Mouse (Mus musculus) heart, embryonic 10.5 days (tissue): ENCODE measurements around the gene Stx18. TPM values are rescaled to one million over a fixed set of nuclear protein-coding genes. Genes with fewer than 3 reads are reported as not detected.

ENCODE experiments used
- DNase-seq: peaks from one replicate; pipeline ENCODE4 v3.0.0-alpha.2; 2017; ENCODE audit warnings: low spot score
- H3K27ac ChIP-seq: fragments of 300-500 bp; sonication (generic); 2 replicates; pipeline ENCODE4 v1.5.1; 2016; ENCODE audit warnings: mild to moderate bottlenecking
- H3K27me3 ChIP-seq: fragments of 300-500 bp; sonication (generic); 2 replicates; pipeline ENCODE4 v1.6.1; 2016; ENCODE audit warnings: mild to moderate bottlenecking; ENCODE audit not compliant: poor library complexity, insufficient read depth, severe bottlenecking
- H3K36me3 ChIP-seq: fragments of 300-500 bp; sonication (generic); 2 replicates; pipeline ENCODE4 v1.6.1; 2016; ENCODE audit warnings: mild to moderate bottlenecking, moderate library complexity
- H3K4me1 ChIP-seq: fragments of 300-500 bp; sonication (generic); 2 replicates; pipeline ENCODE4 v1.6.1; 2016; ENCODE audit warnings: mild to moderate bottlenecking
- H3K4me3 ChIP-seq: fragments of 300-500 bp; sonication (generic); 2 replicates; pipeline ENCODE4 v1.5.1; 2016; ENCODE audit warnings: mild to moderate bottlenecking, moderate library complexity
- H3K9me3 ChIP-seq: fragments of 300-500 bp; sonication (generic); 2 replicates; pipeline ENCODE4 v1.6.1; 2016; ENCODE audit warnings: mild to moderate bottlenecking, moderate library complexity
- WGBS: fragments of 180-500 bp; shearing (Covaris S2); methylation state at CpG from one replicate; pipeline ENCODE4 v1.1.7; 2016; 5-methylcytosine and 5-hydroxymethylcytosine counted together
- polyA plus RNA-seq: library from polyadenylated mRNA; unstranded; fragments of >200 nt; fragmentation: Nextera tagmentation; extraction: Ambion mirVana; gene quantifications from 2 replicates; pipeline ENCODE4 v1.2.1, GENCODE M21; 2016

The Stx18 gene
- polyA plus RNA-seq, 1 experiment from 2014 or later: 43.0 TPM

DNA sequence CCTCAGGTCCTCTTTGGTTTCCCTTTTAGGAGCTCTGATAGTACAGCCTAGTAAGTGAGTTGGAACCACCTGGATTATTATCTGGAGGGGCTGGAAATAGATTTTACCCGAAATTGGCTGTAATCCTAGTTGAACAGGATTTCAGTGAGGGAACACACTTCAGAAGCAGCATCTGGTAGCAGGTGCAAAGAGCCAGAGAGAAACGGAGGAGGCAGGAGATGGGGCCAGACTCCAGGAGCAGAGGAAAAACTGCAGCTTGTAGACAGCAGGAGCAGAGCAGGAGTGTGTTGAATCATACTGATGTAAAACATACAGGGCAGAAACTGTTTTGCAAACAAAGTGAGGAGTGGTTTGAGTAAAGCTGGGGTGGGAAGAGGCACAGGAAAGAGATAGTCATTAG, 6.4 kb downstream of the Stx18 start:
- Histone ChIP-seq H3K4me3 (no peak overlapping the region), H3K9me3 (no peaks in the 10 kb centered on the region), H3K27me3 (no peaks in the 10 kb centered on the region), H3K4me1 (peaks cover 4% of the 10 kb centered on the region), H3K27ac (no peak overlapping the region), H3K36me3 (peaks cover 8% of the 10 kb centered on the region; the same call in 1 of the 2 replicates)
- 64% methylated on average over 2 of the region's 2 CpGs for WGBS
- DNase-seq: no peak

DNA sequence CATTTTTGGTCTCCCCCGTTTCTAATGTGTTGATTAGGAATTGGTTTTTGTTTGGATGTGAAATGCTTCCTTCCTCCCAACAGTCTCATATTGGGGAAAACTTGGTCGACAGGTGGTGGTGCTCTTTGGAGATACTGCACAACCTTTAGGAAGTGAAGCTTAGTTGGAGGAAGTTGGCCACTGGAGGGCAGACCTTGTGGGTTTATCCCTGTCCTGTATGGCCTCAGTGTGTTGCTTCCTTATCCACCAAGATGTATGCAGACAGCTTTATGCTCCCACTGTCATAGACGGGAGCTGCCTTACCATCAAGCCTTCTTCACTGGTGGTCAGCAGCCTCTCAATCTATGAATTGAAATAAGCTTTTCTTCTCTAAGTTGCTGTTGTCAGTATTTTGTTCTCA, 9.6 kb downstream of the Stx18 start:
- Histone ChIP-seq H3K4me1 (0 out of 2 replicates have a peak, but pooled peaks cover under 1% of the 10 kb centered on the region), H3K27ac (no peak overlapping the region), H3K27me3 (no peaks in the 10 kb centered on the region), H3K4me3 (no peak overlapping the region), H3K36me3 (peaks cover 6% of the 10 kb centered on the region; the same call in 1 of the 2 replicates), H3K9me3 (no peaks in the 10 kb centered on the region)
- DNase-seq: no peak
- WGBS: 45% methylated on average over 3 of the region's 3 CpGs

DNA sequence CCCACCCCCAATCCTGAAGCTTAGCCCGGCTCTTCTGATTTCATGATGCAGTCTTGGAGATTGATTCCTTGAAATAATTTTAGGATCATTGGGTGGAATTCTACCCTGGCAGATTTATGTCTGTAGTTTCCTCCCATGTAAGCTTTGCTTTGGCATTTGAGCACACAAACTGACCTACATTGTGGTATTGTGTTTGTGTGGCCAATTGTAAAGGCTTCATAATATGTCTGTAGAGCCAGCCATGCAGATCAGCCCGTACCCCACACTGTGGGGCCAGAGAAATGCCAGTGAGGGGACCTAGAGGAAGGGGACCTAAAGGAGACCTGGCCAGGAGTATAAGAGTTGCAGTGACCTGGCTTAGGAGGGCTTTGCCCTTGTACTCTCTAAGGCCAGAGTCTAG, 22.5 kb downstream of the Stx18 start:
- DNase-seq: no peak
- H3K9me3 ChIP-seq: no peaks in the 10 kb centered on the region
- 0 out of 2 replicates have a peak, but pooled peaks cover 2% of the 10 kb centered on the region for H3K4me1 ChIP-seq
- H3K27ac ChIP-seq: no peak overlapping the region
- no peak overlapping the region for H3K4me3 ChIP-seq
- no peaks in the 10 kb centered on the region for H3K27me3 ChIP-seq
- WGBS: 74% methylated on average over 2 of the region's 2 CpGs
- no peaks in the 10 kb centered on the region for H3K36me3 ChIP-seq

DNA sequence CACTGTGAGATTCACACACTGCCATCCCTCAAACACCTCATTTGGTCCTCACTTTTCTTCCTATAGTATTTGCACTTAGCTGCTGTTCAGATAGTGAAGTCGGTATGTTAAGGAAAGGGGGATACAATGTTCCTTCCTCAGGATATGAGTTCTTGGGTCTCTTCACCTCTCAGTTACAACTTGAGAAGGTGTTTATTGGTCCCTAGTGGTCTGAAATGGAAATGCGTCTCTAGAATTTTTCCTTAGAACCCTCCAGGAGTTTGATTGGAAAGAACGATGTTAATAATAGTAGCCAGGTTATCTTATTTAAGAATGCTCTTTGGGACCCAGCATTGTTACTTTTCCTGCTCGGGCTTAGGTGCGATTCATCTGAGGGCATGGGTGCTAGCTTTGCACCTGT, 24.2 kb downstream of the Stx18 start:
- H3K4me1 ChIP-seq: 0 out of 2 replicates have a peak, but pooled peaks cover 2% of the 10 kb centered on the region
- no peak for DNase-seq
- no peaks in the 10 kb centered on the region for H3K27me3 ChIP-seq
- no peak overlapping the region for H3K27ac ChIP-seq
- H3K9me3 ChIP-seq: no peaks in the 10 kb centered on the region
- H3K4me3 ChIP-seq: no peak overlapping the region
- no peaks in the 10 kb centered on the region for H3K36me3 ChIP-seq
- 19% methylated on average over 5 of the region's 5 CpGs for WGBS

DNA sequence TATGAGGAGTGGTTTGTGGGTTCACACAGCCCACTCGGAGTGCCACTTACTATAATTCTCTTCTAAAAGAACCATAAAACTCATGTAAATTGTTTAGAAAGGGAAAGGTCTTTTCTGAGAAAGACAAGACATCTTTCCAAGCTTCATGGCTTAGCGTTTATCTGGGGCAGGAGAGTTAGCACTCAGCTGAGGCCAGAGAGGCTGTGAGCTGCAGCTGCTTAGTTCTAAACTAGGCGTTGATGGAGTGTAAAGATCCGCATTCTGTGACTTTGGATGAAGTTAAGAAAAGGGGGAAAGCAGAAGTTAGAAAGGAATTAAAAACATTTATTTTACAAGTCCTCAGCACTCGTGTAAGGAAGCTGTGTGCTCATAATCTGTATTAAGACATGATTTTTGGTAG, 24.8 kb downstream of the Stx18 start:
- Histone ChIP-seq H3K36me3 (no peaks in the 10 kb centered on the region), H3K9me3 (no peaks in the 10 kb centered on the region), H3K4me1 (0 out of 2 replicates have a peak, but pooled peaks cover 2% of the 10 kb centered on the region), H3K4me3 (no peak overlapping the region), H3K27me3 (no peaks in the 10 kb centered on the region), H3K27ac (no peak overlapping the region)
- no peak for DNase-seq
- WGBS: 56% methylated on average over 5 of the region's 5 CpGs

DNA sequence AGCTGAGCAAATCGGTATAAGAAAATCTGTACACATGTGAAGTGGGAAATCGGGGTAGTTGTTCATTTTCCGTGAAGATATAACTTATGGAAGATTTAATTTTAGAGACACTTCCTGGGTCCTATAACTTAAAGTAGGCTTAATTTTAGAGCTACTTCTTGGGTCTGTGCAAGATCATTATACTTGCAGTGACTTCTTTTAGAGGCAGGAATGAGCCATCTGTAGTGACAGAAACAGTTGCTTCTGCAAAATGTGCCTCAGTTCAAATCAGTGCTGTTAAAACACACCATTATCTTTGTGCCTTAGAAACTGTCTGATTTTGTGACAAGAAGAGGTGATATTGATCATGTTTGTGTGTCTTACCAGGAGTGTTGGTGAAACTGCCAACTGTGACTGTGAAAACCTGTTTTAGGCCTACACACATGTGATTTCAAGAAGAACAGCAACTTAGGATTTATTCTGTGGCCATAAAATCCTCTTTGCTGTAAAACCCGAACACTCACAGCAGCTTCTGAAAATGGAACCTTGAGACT, 25.6 kb downstream of the Stx18 start:
- Histone ChIP-seq H3K4me3 (no peak overlapping the region), H3K9me3 (no peaks in the 10 kb centered on the region), H3K36me3 (no peaks in the 10 kb centered on the region), H3K27ac (no peak overlapping the region), H3K4me1 (0 out of 2 replicates have a peak, but pooled peaks cover 2% of the 10 kb centered on the region), H3K27me3 (no peaks in the 10 kb centered on the region)
- WGBS: 85% methylated on average over 4 of the region's 4 CpGs
- DNase-seq: no peak

DNA sequence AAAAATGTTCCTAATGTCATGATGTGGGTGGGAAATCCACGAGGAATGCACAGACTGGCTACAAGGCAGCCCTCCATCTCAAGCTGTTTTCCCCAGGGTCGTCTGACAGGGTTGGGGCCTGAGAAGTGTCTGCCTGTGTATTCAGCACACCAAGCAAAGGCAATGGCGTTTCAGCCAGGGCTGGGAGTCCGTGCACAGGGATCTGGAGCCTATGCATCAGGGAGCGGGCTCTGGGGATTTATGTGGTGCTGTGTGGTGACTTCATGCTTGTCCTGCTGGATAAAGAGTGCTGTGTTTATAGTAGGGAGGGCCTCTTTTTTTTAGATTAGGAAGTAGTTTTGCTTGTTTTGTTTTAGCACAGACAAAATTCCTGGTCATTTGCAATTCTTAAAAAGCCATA, 26.2 kb downstream of the Stx18 start:
- no peaks in the 10 kb centered on the region for H3K27me3 ChIP-seq
- H3K36me3 ChIP-seq: no peaks in the 10 kb centered on the region
- 0 out of 2 replicates have a peak, but pooled peaks cover 4% of the 10 kb centered on the region for H3K4me1 ChIP-seq
- 33% methylated on average over 5 of the region's 5 CpGs for WGBS
- no peaks in the 10 kb centered on the region for H3K9me3 ChIP-seq
- no peak for DNase-seq
- H3K4me3 ChIP-seq: no peak overlapping the region
- H3K27ac ChIP-seq: no peak overlapping the region

DNA sequence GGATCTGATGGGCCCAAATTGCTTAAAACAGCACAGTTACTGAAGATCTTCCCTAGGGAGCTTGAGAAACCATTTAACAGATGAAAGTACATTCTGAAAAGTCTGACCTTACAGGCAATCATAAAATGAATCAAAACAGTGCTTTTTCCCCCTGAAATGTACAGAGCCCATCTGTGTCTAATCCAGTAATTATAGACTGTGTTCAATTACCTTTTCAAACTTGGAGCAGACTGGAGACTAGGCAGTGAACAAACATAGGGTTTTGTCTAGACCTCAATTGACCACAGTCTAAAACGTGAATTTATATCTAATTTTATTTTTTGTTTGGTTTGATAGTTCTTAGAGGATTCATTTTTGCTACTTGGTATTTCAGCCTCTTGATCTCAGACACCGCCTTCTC, 26.9 kb downstream of the Stx18 start:
- Histone ChIP-seq H3K27me3 (no peaks in the 10 kb centered on the region), H3K4me1 (peaks cover 5% of the 10 kb centered on the region; the same call in 1 of the 2 replicates), H3K9me3 (no peaks in the 10 kb centered on the region), H3K4me3 (no peak overlapping the region), H3K36me3 (no peaks in the 10 kb centered on the region), H3K27ac (no peak overlapping the region)
- WGBS: 73% methylated on average over 2 of the region's 2 CpGs
- DNase-seq: no peak

DNA sequence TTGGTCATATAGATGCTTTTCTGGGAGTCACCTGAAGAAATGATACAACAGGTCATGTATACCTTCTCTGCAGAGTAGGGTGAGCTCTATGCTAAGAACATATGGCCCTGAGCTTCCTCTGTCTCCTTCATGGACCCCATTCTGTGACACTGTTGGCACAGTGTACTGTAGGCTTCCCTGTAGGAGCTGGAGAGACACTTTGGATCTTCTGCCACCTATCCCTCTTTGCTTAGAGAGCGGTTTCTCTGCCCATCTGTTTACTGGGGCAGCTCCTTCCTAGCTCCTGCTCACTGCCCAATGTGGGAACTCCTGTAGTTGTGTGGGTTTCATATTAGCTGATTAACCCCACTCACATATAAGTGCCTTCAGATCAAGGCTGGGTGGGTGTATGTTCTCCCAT, 28.1 kb downstream of the Stx18 start:
- no peaks in the 10 kb centered on the region for H3K27me3 ChIP-seq

DNA sequence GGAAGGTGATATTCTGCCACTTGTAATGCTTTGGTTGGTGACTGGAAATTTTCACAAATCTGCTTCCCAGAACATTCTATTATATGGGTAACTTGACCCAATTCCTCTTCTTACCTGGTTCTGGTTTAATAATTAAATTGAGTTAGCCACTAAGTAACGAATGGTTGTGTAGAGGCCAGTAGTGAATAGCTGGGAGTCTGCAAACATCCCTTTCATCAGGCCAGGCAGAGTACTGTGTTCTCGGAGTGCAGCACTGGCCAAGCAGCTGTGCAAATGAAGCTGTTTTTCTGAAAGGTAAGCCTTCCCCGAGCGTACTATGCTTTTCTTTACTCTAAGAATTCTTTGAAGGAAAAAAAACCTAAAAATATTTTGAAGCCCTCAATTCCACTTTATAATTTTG, 37.8 kb downstream of the Stx18 start:
- DNase-seq: no peak
- no peaks in the 10 kb centered on the region for H3K27me3 ChIP-seq
- H3K9me3 ChIP-seq: no peaks in the 10 kb centered on the region
- no peak overlapping the region for H3K4me3 ChIP-seq
- H3K27ac ChIP-seq: no peak overlapping the region
- no peaks in the 10 kb centered on the region for H3K4me1 ChIP-seq
- WGBS: 78% methylated on average over 4 of the region's 4 CpGs
- no peaks in the 10 kb centered on the region for H3K36me3 ChIP-seq

More for the DNA sequence above, 28.1 kb downstream of the Stx18 start:
- 86% methylated on average over 1 of the region's 1 CpGs for WGBS
- Histone ChIP-seq H3K4me1 (peaks cover 3% of the 10 kb centered on the region; the same call in 1 of the 2 replicates), H3K36me3 (no peaks in the 10 kb centered on the region), H3K27ac (no peak overlapping the region), H3K4me3 (no peak overlapping the region), H3K9me3 (no peaks in the 10 kb centered on the region)
- DNase-seq: no peak

DNA sequence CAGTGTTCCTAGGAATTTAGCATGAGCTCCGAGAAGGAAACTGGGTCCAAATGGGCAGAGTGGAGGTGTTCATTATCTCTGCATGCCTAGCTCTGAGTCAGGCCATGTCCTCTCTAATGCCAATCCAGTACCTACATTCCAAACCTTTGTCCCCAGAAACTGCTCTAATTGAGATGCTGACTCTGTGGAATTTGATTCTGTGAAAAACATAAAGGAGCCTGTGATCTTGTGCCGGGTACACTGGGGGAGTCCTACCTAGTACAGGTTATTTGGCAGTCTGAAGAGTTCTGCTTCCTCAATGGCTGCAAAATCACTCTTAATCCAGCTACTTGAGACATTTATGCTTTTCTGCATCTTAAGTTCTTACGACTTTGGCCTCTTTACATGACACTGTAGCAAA, 40.0 kb downstream of the Stx18 start:
- peaks cover 2% of the 10 kb centered on the region; the same call in 1 of the 2 replicates for H3K4me1 ChIP-seq
- no peaks in the 10 kb centered on the region for H3K36me3 ChIP-seq
- peak; percentile 59 for DNase-seq
- H3K4me3 ChIP-seq: no peak overlapping the region
- 84% methylated on average over 3 of the region's 3 CpGs for WGBS
- no peaks in the 10 kb centered on the region for H3K27me3 ChIP-seq
- H3K27ac ChIP-seq: no peak overlapping the region
- H3K9me3 ChIP-seq: no peaks in the 10 kb centered on the region

DNA sequence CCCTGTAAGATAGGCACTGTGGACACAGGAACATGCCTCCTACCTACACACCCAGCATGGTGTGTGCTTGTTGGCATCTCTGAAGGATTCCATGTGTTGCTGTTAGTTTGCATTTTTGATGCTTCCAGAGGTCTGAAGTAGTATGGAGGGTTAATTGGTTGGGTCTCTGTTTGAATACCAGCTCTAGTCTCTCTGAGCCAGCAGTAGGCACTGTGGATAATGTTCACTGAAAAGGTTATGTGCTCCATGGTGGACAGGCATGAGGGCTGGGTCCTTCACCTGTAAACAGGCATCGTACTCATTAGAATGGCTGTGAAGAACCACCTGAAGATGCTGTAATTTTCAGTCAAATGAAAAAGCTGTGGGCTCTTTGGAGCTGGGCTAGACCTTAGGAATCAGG, 41.9 kb downstream of the Stx18 start:
- peak; percentile 70 for DNase-seq
- WGBS: 98% methylated on average over 1 of the region's 1 CpGs
- Histone ChIP-seq H3K4me3 (no peak overlapping the region), H3K36me3 (no peaks in the 10 kb centered on the region), H3K27ac (no peak overlapping the region), H3K4me1 (peaks cover 7% of the 10 kb centered on the region), H3K9me3 (no peaks in the 10 kb centered on the region), H3K27me3 (no peaks in the 10 kb centered on the region)

DNA sequence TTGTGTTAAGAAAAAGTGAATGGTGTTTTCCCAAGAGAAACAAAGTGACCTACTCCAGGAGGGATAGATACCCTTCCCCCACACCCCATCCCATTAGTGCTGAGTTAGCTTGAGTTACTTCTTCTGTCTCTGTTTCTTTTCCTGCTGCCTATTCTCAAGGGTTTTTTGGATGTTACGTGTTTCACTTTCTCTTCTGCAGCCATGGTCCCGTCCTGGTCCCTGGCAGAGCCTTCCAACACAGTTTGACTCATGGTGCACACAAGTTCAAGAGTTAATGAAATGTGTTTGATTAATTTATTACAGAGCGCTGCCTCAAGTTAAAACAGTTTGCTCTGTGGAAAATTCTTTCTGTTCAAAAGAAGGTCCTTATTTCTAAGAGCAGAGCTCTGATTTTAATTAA, 44.0 kb downstream of the Stx18 start:
- 67% methylated on average over 3 of the region's 3 CpGs for WGBS
- H3K27ac ChIP-seq: no peak overlapping the region
- no peaks in the 10 kb centered on the region for H3K36me3 ChIP-seq

DNA sequence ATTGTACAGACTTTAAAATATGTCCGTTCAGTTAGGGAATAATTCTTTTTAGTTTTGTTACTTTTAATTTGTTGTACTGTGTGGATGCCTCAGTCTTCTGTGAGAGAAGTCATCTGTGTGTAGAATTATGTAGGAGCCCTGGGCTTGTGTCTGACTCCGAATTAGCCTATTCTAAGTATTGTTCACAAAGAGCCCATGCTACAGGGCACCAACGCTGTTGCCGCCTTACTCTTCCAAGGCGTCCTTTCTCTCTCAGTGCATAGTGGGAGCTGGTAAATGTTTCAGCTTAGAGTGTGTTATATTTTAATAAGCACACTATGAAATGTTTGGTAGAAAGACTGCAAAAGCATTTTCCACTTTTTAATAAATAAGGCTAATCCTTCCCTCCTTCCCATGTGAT, 44.8 kb downstream of the Stx18 start:
- Histone ChIP-seq H3K9me3 (no peaks in the 10 kb centered on the region), H3K27ac (no peak overlapping the region), H3K27me3 (no peaks in the 10 kb centered on the region), H3K36me3 (no peaks in the 10 kb centered on the region), H3K4me3 (no peak overlapping the region), H3K4me1 (peaks cover 12% of the 10 kb centered on the region)
- WGBS: 78% methylated on average over 5 of the region's 5 CpGs
- no peak for DNase-seq

More for the DNA sequence above, 44.0 kb downstream of the Stx18 start:
- no peak for DNase-seq
- Histone ChIP-seq H3K27me3 (no peaks in the 10 kb centered on the region), H3K9me3 (no peaks in the 10 kb centered on the region), H3K4me3 (no peak overlapping the region), H3K4me1 (peaks cover 12% of the 10 kb centered on the region)
